Mouse (Mus musculus) neural tube, embryonic 15.5 days (tissue): Measurements from ENCODE around the gene Gm21983. TPM values are rescaled to one million over a fixed set of nuclear protein-coding genes. Genes with fewer than 3 reads are reported as not detected.

Experiments used
- ATAC-seq: fragments of 200-750 bp; cut with Nextera tagmentation; 2 replicates; pipeline ENCODE4 v1.8.0; 2017; ENCODE audit warnings: mild to moderate bottlenecking, moderate TSS enrichment, moderate library complexity; ENCODE audit not compliant: low FRiP score
- H3K27ac ChIP-seq: fragments of 300-500 bp; sonication (generic); replicated peaks from 2 replicates; pipeline ENCODE4 v1.5.1; 2015; ENCODE audit warnings: mild to moderate bottlenecking, inconsistent platforms
- H3K27me3 ChIP-seq: fragments of 300-500 bp; sonication (generic); replicated peaks from 2 replicates; pipeline ENCODE4 v1.6.1; 2015; ENCODE audit warnings: inconsistent platforms
- H3K36me3 ChIP-seq: fragments of 300-500 bp; sonication (generic); 2 replicates; pipeline ENCODE4 v1.6.1; 2015; ENCODE audit warnings: inconsistent platforms
- H3K4me1 ChIP-seq: fragments of 300-500 bp; sonication (generic); 2 replicates; pipeline ENCODE4 v1.6.1; 2015; ENCODE audit warnings: inconsistent platforms
- H3K4me2 ChIP-seq: fragments of 300-500 bp; sonication (generic); 2 replicates; pipeline ENCODE4 v1.6.1; 2015; ENCODE audit warnings: inconsistent platforms, mild to moderate bottlenecking, moderate library complexity
- H3K4me3 ChIP-seq: fragments of 300-500 bp; sonication (generic); replicated peaks from 2 replicates; pipeline ENCODE4 v1.5.1; 2015; ENCODE audit warnings: mild to moderate bottlenecking, inconsistent platforms
- H3K9ac ChIP-seq: fragments of 300-500 bp; sonication (generic); replicated peaks from 2 replicates; pipeline ENCODE4 v1.6.1; 2015; ENCODE audit warnings: mild to moderate bottlenecking, inconsistent platforms
- H3K9me3 ChIP-seq: fragments of 300-500 bp; sonication (generic); replicated peaks from 2 replicates; pipeline ENCODE4 v1.6.1; 2016; ENCODE audit warnings: inconsistent platforms
- WGBS: fragments of 180-500 bp; shearing (Covaris S2); methylation state at CpG from one replicate; pipeline ENCODE4 v1.1.7; 2015; ENCODE audit warnings: mixed read lengths; 5-methylcytosine and 5-hydroxymethylcytosine counted together
- polyA plus RNA-seq: library from polyadenylated mRNA; unstranded; fragments of >200 nt; fragmentation: Nextera tagmentation; extraction: Ambion mirVana; gene quantifications from 2 replicates; pipeline ENCODE4 v1.2.1, GENCODE M21; 2015

Gm21983 gene
- polyA plus RNA-seq, 1 experiment from 2014 or later: 0.90 TPM

DNA sequence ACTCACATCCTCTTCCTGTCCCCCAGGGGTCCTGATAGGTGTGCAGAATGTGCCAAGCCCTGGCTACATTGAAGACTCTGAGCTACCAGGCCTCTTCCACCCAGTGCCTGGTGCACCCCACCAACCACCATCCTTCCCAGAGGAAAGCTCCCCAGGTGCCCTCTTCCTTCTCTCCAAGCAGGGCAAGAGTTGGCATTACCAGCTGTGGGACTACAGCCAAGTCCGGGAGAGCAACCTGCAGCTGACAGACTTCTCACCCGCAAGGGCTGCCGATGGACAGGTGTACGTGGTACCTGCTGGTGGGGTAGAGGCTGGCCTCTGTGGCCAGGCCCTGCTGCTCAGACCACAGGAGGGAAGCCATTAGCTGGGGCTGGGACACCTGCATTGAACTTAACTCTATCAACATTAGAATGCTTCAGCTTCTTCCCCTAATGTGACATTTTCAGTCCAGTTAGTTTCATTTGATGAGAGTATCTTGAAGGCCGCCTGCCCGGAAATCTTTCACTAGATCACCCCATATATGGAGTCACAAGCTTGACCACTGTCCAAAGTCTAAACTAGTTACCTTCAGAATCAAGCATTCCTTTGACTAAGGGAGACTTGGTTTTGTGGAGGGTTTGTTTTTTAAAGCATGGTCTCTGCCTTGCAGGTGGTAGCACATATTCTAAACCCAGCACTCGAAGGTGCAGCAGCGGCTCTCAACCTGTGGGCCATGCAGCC is 23.0 kb upstream of the Gm21983 start:
- no peak overlapping the region for H3K4me2 ChIP-seq
- no peaks in the 10 kb centered on the region for H3K9me3 ChIP-seq
- WGBS: 95% methylated on average over 8 of the region's 8 CpGs
- no peak overlapping the region for H3K4me3 ChIP-seq
- peaks cover 58% of the 10 kb centered on the region for H3K36me3 ChIP-seq
- ATAC-seq: no peak
- no peak overlapping the region for H3K27ac ChIP-seq
- no peak overlapping the region for H3K9ac ChIP-seq
- H3K27me3 ChIP-seq: no peaks in the 10 kb centered on the region
- H3K4me1 ChIP-seq: no peaks in the 10 kb centered on the region

GRCm38 (mm10) chr7:27198779-27199178 is 17.9 kb upstream of the Gm21983 start:
- H3K36me3 ChIP-seq: peaks cover 21% of the 10 kb centered on the region
- no peak overlapping the region for H3K9ac ChIP-seq
- H3K4me1 ChIP-seq: peaks cover 20% of the 10 kb centered on the region
- H3K9me3 ChIP-seq: no peaks in the 10 kb centered on the region
- no peak overlapping the region for H3K4me2 ChIP-seq
- no peak overlapping the region for H3K4me3 ChIP-seq
- no peak overlapping the region for H3K27ac ChIP-seq
- 97% methylated on average over 8 of the region's 8 CpGs for WGBS
- ATAC-seq: no peak
- no peaks in the 10 kb centered on the region for H3K27me3 ChIP-seq

DNA sequence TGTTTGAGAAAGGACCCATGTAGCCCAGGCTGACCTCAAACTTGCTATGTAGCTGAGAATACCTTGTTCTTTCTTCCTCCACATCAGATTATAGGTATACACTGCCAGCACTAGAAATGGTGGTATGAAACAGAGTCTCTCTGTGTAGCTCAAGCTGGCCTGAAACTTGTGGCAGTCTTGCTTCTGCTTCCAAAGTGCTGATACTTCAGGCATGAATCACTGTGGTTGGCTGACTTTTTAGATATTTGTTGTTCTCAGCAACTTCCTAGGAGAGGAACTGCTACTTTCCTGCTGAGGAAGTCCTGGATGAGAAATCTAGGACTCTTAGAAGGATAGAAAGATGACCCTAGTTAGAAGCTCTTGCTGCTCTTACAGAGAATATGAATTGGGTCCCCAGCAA is 17.5 kb upstream of the Gm21983 start:
- peaks cover 24% of the 10 kb centered on the region for H3K4me1 ChIP-seq
- H3K4me2 ChIP-seq: no peak overlapping the region
- no peaks in the 10 kb centered on the region for H3K27me3 ChIP-seq
- H3K9ac ChIP-seq: no peak overlapping the region
- H3K4me3 ChIP-seq: no peak overlapping the region
- ATAC-seq: no peak
- peaks cover 19% of the 10 kb centered on the region for H3K36me3 ChIP-seq
- H3K9me3 ChIP-seq: no peaks in the 10 kb centered on the region
- no peak overlapping the region for H3K27ac ChIP-seq

GRCm38 (mm10) chr7:27197634-27198033 is 16.7 kb upstream of the Gm21983 start:
- no peak overlapping the region for H3K4me2 ChIP-seq
- peaks cover 32% of the 10 kb centered on the region for H3K4me1 ChIP-seq
- no peaks in the 10 kb centered on the region for H3K27me3 ChIP-seq
- no peaks in the 10 kb centered on the region for H3K9me3 ChIP-seq
- WGBS: 97% methylated on average over 8 of the region's 8 CpGs
- no peak overlapping the region for H3K9ac ChIP-seq
- H3K36me3 ChIP-seq: peaks cover 19% of the 10 kb centered on the region
- H3K27ac ChIP-seq: no peak overlapping the region
- no peak overlapping the region for H3K4me3 ChIP-seq
- ATAC-seq: no peak

DNA sequence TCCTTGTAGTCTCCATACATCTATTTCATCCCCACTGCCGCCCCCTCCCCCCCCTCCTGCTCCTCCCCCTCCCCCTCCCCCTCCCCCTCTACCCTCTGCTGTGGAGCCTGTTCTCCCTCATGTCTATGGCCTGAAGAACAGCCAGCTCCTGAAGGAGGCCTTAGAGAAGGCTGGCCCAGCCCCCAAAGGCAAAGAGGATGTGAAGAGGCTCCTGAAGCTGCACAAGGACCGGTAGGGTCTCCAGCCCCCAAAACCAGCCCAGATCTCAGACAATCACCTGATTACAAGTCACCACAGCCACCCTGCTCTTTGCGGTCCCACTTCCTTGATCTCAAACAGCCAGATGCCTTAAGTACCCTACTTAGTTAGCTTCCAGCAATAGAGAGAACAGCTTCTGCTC is 16.2 kb upstream of the Gm21983 start:
- H3K27me3 ChIP-seq: no peaks in the 10 kb centered on the region
- no peak overlapping the region for H3K27ac ChIP-seq
- no peak overlapping the region for H3K9ac ChIP-seq
- H3K9me3 ChIP-seq: no peaks in the 10 kb centered on the region
- no peak overlapping the region for H3K4me3 ChIP-seq
- no peak overlapping the region for H3K4me2 ChIP-seq
- peaks cover 34% of the 10 kb centered on the region for H3K4me1 ChIP-seq
- peaks cover 19% of the 10 kb centered on the region for H3K36me3 ChIP-seq
- no peak for ATAC-seq
- WGBS: 84% methylated on average over 3 of the region's 3 CpGs

DNA sequence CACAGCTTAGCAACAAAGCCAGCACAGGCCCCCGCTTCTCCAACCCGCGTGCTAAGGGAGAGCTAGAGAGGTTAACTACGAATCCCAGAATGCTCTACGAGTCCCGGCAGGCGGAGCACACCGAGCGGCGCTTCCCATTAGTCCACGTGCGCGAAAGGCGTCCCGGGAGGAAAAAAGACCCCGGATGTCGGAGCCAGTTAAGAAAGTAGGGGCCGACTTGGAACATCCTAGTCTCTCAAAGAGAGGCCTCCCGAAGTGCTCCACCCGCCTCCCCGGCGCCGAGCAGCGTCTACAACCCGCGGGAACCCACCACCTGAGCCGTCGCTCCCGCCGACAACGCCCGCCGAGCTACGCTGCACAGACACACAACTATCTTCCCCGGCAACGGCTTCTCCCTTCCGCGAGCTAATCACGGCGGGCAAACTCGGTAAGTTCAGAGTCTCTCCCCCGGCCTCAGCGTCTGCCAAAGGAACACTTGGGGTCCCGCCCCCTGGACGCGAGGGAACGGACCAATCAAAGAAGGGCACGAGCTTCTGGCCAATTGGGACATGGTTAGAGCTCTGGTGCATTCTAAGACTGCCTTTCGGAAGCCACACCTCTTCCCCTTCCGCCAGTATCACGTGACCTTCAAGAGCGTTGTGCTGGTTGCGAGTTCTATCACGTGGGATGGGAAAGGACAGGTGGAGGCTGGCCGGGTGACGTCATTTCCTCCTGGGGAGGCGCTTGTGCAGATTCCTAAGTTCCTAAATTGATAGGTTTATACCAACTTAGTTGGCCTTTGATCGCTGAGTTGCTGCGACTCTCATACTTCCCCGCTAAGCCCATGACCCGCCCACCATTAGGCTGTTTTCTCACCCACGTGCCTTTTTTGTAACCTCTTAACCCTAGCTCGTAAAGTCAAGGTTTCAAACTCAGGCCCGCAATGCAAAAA is 15.1 kb upstream of the Gm21983 start, which contains the start of the genes BC024978 and Snrpa:
Gene BC024978 (plus strand): TSS at position 101 of the 931 bp plus-strand sequence.
Gene Snrpa (minus strand): TSS at position 591 of the 931 bp plus-strand sequence.
- H3K9ac ChIP-seq: peak within 1 kb of the TSS; percentile 91
- no peaks in the 10 kb centered on the region for H3K27me3 ChIP-seq
- H3K36me3 ChIP-seq: peaks cover 28% of the 10 kb centered on the region
- peak; percentile 98 for ATAC-seq
- peak within 1 kb of the TSS; percentile 99 for H3K27ac ChIP-seq
- peak within 1 kb of the TSS; percentile 97 for H3K4me3 ChIP-seq
- H3K9me3 ChIP-seq: no peaks in the 10 kb centered on the region
- under 1% methylated on average over 64 of the region's 64 CpGs for WGBS
- peaks cover 34% of the 10 kb centered on the region for H3K4me1 ChIP-seq
- peak within 1 kb of the TSS; percentile 74 for H3K4me2 ChIP-seq

GRCm38 (mm10) chr7:27193731-27194130 is 12.8 kb upstream of the Gm21983 start:
- ATAC-seq: no peak
- Histone ChIP-seq H3K36me3 (peaks cover 48% of the 10 kb centered on the region), H3K9ac (no peak overlapping the region), H3K4me1 (peaks cover 34% of the 10 kb centered on the region), H3K4me3 (no peak overlapping the region), H3K9me3 (no peaks in the 10 kb centered on the region), H3K4me2 (peak overlapping the region; percentile 5), H3K27ac (no peak overlapping the region), H3K27me3 (no peaks in the 10 kb centered on the region)
- WGBS: 88% methylated on average over 4 of the region's 4 CpGs

DNA sequence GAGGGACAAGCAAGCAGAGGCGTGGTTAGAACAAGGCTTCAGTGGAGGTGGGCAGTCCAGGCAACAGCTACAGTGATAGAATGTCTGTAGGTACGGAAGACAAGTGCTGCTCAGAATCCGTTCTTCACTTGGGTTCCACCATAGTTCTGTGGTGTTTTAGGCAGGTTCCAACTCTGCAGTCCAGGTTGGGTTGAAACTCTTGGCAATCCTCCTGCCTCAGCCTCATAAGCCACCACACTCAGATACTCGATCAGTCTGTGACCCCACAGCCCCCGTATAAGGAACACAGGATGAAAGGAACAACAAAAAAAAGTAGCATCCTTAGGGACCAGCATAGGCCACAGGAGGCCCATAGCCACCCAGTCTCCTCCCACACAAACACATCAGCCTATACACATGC is 11.5 kb upstream of the Gm21983 start:
- 98% methylated on average over 5 of the region's 5 CpGs for WGBS
- Histone ChIP-seq H3K4me2 (no peak overlapping the region), H3K4me1 (peaks cover 34% of the 10 kb centered on the region), H3K9ac (no peak overlapping the region), H3K36me3 (peaks cover 60% of the 10 kb centered on the region), H3K27me3 (no peaks in the 10 kb centered on the region), H3K27ac (no peak overlapping the region), H3K4me3 (no peak overlapping the region), H3K9me3 (no peaks in the 10 kb centered on the region)
- ATAC-seq: no peak

DNA sequence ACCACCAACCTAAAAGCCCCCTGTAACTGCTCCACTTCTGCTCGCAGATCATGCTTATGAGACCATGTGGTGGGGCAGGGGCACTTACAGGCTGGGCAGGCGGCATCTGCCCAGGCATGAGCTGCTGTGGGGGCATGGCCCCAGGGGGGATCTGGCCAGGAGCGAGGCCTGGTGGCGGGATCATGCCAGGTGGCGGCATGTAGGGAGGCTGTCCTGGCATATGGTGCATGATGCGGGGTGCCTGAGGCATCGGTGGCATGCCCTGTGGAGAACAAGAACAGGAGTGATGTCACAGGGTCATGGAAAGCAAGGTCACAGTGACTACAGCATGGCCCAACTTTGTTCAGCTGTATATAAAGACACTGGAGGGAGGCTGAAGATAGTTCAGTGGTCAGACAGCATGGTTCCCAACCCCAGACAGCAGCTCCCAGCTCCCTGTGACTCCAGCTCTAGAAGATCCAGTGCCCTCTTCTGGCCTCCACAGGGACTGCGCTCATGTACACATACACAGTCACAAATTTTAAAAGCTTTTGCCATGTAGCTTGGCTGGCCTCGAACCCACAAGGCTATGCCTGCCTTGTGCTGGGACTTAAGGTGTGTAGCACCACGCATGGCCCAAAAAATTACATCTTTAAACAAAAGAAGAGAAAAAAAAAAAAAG is 8.5 kb upstream of the Gm21983 start:
- Histone ChIP-seq H3K27ac (no peak overlapping the region), H3K27me3 (no peaks in the 10 kb centered on the region), H3K4me3 (no peak overlapping the region), H3K36me3 (peaks cover 88% of the 10 kb centered on the region), H3K9me3 (no peaks in the 10 kb centered on the region), H3K4me1 (peaks cover 20% of the 10 kb centered on the region), H3K4me2 (no peak overlapping the region), H3K9ac (no peak overlapping the region)
- WGBS: 90% methylated on average over 10 of the region's 10 CpGs
- ATAC-seq: no peak

- WGBS: 93% methylated on average over 5 of the region's 5 CpGs
- ATAC-seq: no peak
- no peak overlapping the region for H3K9ac ChIP-seq
- H3K27ac ChIP-seq: no peak overlapping the region
- no peaks in the 10 kb centered on the region for H3K27me3 ChIP-seq
- H3K4me1 ChIP-seq: no peaks in the 10 kb centered on the region
- peaks cover 73% of the 10 kb centered on the region for H3K36me3 ChIP-seq
- H3K4me2 ChIP-seq: no peak overlapping the region
- H3K4me3 ChIP-seq: no peak overlapping the region
- H3K9me3 ChIP-seq: no peaks in the 10 kb centered on the region
Measured at GRCm38 (mm10) chr7:27185986-27186385, 5.1 kb upstream of the Gm21983 start.

- H3K4me3 ChIP-seq: no peak overlapping the region
- peaks cover 63% of the 10 kb centered on the region for H3K36me3 ChIP-seq
- no peaks in the 10 kb centered on the region for H3K27me3 ChIP-seq
- H3K9ac ChIP-seq: no peak overlapping the region
- ATAC-seq: no peak
- no peaks in the 10 kb centered on the region for H3K9me3 ChIP-seq
- 72% methylated on average over 3 of the region's 3 CpGs for WGBS
- no peak overlapping the region for H3K27ac ChIP-seq
- H3K4me2 ChIP-seq: no peak overlapping the region
- H3K4me1 ChIP-seq: 0 out of 2 replicates have a peak, but pooled peaks cover 2% of the 10 kb centered on the region
Measured at GRCm38 (mm10) chr7:27184964-27185363, 4.1 kb upstream of the Gm21983 start.
